Mouse (Mus musculus) intestine, embryonic 16.5 days (tissue): ENCODE measurements around the gene Zfp970. TPM values are rescaled to one million over a fixed set of nuclear protein-coding genes. Genes with fewer than 3 reads are reported as not detected.

Experiments
- polyA plus RNA-seq: library from polyadenylated mRNA; unstranded; fragments of >200 nt; fragmentation: Nextera tagmentation; extraction: Ambion mirVana; gene quantifications from 2 replicates; pipeline ENCODE4 v1.2.1, GENCODE M21; 2015

Zfp970 gene
- polyA plus RNA-seq, 1 experiment from 2014 or later = 11.2 TPM

Other genes starting within 250 kb of the Zfp970 start
- gene Gm14409, start 197.7 kb upstream of the Zfp970 start, polyA plus RNA-seq = not detected in 2 replicates
- gene Gm14412, start 140.4 kb upstream of the Zfp970 start, polyA plus RNA-seq = 0.09 and 0.15 TPM in 2 replicates
- 3.6 and 4.7 TPM in 2 replicates for gene Gm14418, start 66.4 kb upstream of the Zfp970 start, polyA plus RNA-seq
- gene Gm14403, start 33.5 kb downstream of the Zfp970 start, polyA plus RNA-seq = 4.3 and 5.2 TPM in 2 replicates
- gene Gm14406, start 113.5 kb downstream of the Zfp970 start, polyA plus RNA-seq = not detected in 2 replicates